Mouse (Mus musculus) gastrocnemius, adult 18-20 months (tissue): ENCODE results near the gene Kcnip4. TPM values are rescaled to one million over a fixed set of nuclear protein-coding genes. Genes with fewer than 3 reads are reported as not detected.

ENCODE experiments used
- DNase-seq: peaks from one replicate; pipeline ENCODE4 v3.0.0; 2021; ENCODE audit warnings: low spot score
- total RNA-seq, 2 experiments: library from RNA; stranded (reverse); gene quantifications; 2 replicates each; pipeline ENCODE4 v1.2.3; 2021

Kcnip4 gene
- total RNA-seq, 2 experiments from 2014 or later, result not detected

DNA sequence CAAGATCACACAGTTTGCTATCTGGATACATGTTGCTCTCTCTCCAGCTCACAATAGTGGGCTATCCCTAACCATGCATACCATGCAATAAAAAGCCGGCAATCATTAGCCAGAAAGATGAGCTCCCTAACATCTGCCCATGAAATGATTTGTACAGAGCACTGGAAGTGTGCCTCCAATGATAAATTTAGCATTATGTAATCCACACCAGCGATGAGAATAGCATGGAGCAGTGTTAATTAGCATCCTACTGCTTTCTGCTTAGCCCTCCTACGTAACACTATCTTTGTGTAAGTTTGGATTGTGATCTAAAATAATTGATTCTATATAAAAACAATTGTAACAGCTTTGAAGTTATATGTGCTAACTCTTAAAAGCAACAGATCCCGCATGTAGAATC lies 268.7 kb downstream of the Kcnip4 start:
- no peak for DNase-seq

DNA sequence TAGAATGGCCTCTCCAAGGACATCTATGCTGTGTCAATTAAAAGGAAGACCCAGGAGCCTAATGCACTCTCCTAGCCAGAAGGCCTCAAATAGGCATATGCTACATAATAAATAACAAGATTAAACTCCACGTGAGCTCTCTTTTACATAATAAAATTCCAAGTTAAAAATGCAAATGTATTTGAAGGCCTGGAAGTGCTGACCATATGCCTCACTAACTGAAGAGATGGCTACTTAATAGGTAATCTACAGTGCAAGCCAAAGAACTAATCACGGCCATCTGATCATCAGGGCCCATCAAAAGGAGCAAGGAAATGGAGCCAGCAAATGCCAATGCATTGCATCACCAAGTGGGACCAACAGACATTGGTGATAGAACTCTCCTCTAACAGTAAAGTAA lies 277.6 kb downstream of the Kcnip4 start:
- DNase-seq, result no peak

DNA sequence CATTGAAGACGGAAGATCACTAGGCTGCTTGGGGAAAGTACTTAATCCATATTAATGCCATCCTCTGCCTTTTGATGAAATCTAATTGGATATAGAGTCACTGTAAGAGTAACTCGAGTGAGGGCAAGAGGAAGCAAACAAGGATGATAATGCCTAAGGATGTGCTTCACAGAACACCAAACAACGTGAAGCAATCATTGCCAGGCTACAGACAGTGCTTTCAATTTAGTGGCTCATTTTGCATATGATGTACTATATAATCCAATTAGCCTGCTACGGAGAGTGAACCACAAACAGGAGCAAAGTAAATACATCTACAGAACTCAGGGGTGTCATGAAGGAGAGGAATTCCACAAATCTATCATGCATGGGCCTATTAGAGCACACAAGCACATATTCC lies 280.3 kb downstream of the Kcnip4 start:
- DNase-seq, result no peak

DNA sequence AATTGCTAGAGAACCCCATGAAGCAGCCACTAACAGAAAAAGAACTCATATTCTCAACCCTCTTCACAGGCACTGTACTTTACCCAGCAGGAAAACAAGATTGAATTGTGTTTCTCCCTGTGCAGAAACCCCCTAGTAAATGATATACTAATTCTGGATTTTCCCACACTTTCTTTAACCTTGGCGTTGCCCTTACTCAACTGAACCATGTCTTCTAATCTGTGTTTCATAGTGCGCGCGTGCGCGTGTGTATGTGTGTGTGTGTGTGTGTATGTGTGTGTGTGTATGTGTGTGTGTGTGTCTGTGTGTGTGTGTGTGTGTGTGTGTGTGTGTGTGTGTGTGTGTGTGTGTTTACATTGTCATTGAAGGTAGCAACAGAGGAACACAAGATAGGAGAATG lies 283.0 kb downstream of the Kcnip4 start:
- no peak for DNase-seq

DNA sequence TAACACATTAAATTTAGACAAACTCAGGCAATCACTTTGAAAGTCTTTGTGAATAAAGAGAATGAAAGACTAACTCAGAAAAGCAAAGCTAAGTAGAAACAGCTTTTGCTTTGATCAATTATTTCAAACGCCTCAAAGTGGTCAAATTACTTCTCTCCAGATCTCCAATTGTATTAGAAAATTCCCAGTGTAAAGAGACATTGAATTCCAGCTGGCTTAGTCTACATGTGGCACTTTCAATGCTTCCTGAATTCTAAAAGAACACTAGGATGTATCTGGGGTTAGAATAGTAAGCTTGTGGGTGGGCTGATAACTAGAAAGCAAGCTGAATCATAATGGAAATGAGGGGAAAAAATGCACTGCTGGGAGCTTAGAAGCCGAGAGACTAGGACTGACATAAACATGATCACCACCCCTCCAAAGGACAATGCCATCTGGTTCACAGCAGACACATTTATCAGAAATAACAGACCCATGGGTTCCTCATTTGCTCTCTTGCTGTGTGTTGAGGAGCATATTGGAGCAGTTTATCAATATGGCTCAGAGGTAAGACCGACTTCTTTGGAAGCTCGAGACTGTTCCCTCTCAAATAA lies 323.4 kb downstream of the Kcnip4 start:
- no peak for DNase-seq

DNA sequence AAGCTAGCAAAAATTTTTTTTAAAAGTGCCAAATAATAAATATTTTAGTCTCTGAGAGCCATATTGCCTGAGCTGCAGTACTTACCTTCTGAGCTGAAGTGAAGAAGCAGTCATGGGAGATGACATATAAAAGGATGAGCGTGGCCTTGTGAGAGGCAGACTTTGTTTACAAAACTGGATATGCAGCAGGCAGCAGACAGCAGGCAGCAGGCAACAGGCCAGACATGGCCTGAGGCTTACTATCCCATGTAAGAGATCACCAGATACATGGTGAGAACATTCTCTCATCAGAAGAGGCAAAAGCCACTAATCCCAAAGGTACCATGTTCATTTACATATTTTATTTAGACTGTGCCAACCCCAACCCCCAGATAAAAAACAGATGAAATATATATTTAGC lies 336.5 kb downstream of the Kcnip4 start:
- DNase-seq, result no peak

DNA sequence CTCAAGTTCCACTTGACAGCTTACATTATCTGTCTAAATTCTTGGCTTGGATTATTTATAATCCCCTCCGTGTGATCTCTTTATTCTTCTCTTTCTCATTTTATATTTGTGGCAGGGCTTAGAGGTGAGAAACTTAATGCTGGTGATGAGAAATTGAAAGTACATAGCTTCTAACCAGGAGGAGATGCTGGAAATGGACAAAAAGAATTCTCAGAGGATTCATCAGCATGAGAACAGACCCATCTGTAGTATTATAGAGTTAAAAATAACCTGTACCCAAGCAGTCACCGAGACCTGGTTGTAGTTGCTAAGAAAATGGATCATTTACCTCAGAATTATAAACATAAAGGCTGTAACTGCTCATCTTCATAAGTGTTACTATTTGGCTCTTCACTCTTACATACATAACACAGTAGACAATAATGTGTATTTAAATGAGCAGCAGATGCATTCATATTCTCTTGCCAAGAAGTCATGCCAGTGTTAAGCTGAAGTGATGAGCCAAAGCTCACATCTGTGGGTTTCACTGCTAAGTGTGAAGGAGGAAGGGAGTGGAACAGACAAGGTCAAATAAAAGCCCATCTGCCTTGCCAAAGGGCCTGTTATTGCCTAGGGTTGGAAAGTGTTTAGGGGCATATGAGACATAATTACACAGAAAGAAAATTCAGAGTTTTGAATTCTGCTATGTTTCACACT lies 374.4 kb downstream of the Kcnip4 start:
- no peak for DNase-seq

DNA sequence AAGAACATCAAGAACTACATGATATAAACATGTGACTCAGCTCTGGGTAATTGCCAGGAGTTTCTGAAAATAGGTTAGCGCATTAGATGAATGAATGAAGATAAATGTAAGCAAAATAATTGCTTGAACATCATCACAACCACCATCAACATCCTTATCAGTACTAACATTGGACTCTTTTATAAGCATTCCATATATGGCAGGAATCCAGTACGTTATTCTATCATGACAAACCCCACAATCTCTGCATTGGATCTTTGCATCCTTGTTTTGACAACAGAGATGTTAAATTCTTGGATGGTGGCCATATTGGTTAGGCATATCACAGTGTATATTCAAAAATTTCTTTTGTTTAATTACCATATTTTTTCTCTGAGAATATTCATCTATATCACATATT lies 375.0 kb downstream of the Kcnip4 start:
- no peak for DNase-seq

DNA sequence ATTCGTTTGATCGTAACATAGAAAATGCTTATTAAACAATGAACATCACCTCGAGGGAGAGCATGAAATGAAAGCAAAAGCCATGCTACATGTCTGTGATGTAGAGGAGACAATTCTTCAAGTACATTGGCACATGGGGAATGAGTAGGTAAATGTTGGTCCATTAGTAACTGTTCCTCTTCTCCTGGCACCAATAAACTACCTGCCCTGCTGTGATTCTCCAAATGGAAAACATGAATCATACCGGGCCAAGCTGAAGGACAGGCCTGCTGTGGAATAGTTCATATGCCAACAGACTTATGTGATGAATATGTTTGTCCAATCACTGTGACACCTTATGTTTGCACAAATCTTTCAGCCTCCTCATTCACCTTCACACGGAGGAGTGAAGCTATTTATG lies 429.3 kb downstream of the Kcnip4 start:
- DNase-seq, result no peak

DNA sequence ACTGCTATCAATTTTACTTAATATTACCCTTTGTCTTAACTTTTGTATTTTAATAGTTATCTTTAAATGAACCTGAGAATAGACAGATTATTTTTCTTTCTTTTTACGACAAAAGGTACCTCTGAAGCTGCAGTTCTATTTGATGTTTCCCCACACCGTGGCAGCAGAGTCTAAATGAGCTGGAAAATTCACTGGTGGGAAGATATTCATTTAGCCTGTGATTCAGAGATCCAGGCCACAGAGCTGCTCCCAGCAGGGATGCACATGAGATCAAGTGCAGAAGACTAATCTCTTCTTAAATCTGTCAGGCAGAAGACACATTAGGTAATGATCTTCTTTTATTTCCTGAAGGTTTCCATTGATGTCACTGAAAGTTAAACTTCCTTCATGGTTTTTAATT lies 429.8 kb downstream of the Kcnip4 start:
- no peak for DNase-seq

DNA sequence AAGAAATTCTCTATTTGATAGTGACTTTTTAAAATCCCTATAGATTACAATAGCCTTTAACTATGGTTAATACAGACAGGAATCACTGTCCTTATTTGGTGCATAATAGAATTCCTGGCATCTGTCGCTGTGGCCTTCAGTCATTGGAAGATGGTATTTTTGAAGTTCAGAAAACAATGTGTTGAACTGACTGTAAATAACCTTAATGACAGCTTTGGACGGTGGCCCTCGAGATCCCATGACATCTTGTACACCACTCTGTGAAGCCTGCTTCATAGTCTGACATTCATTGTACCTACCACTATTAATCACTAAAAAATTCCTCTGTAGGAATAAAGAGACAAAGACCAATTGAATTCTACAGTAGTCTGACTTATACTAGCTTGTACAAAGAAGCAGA lies 430.4 kb downstream of the Kcnip4 start:
- no peak for DNase-seq

DNA sequence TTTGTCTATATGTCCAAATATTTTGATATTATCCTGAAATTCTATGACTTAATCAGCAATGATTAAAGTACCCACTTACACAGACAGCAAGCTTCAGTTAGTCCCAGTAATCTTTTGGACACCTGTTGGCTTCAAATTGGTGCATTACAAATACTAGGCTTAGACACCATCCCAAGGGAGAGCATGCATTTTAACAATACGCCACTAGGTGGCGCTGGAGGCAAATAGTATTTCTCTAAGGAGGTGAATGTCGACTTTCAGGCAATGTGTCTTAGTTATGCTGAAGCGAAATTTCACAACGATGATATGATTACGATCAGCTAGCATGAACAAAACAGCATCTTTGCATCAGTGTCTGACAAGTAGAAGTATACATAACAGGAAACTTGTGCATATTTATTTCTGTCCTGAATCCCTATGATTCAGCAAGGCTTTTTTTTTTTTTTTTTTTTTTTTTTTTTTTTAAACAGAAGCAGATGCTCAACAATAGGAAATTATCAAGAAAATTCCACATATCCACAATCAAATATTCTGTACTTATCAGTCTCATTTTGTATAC lies 434.5 kb downstream of the Kcnip4 start:
- DNase-seq, result peak; percentile 49

DNA sequence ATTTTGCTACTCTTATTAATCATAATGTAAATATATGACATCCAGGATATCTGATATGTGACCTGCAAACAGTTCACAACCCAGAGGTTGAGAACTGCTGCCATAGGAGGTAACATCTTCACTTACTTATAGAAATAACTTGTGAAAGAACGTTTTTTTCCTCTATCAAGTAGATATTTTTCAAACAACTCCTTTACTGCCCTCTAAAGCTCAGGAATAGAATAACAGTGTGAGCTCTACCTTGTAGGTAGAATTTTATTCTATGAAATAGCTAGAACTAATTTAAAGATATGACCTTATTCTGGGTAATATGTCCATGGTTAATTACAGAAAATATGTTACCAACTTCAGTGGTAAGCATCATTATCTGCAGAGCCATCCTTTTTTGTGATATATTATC lies 459.1 kb downstream of the Kcnip4 start:
- no peak for DNase-seq

DNA sequence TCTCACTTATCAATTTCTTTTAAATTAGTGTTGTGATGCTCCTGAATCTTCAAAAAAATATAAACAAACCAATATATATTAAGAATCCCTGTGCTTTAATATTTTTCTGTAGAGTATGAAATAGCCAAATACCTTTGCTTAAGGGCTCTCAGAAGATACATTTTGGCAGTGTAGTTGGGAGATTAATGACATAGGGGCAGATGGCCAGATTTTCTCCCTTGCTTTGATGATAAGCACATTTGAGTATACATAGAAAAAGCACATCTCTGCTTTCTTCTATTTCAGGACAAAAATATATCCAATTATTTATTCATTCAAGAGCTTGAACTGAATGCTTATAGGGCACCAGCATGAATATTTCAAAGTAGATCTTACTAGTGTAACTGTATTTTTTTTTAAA lies 465.8 kb downstream of the Kcnip4 start:
- DNase-seq, result no peak

DNA sequence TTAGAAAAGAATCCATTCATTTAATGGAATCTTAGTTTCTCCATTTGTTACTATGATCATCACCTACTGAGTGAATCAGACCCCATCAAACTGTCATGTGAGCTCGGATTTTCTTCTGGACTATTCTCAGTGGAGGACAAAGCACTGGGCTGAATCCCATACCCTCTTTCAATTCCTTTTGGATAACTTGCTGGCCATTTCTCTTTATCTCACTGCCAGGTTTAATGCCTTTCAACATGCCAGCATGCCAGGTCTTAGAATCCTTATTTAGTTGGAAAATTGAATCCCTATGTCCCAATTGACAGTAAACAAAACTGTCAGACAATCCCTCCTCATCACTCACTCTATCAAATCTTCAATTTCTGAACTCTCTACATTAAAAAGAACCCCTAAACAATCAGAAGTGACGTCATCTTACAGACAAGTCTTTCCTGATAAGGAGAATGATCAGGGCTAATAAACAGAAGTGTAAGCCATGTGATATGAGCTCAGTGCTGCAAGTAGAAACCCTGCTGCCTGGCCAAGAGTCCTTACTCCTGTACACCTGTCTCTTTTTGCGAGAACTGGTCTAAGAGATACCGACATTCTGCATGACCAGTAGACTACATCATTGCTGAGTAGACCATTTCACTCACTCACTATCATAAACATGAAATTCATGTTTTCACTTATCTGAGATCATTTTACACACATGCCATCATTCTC lies 466.9 kb downstream of the Kcnip4 start:
- no peak for DNase-seq

DNA sequence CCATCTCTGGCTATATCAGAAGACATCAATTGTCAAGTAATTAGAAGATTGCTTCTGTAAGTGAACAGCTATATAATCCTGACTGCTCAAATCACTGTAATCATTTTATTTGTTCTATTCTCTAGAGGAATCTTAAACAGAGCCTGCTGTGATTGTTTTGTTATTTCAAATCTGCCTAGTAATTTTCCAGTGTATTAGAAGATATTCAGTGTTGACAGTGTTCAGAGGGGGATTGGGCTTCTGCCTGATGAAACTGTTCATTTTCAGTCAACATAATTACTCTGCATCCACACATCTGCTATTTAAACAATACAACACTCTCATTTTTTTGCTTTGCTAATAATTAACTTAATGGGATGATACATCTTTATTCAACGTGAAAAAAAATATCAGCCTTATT lies 476.7 kb downstream of the Kcnip4 start:
- no peak for DNase-seq

DNA sequence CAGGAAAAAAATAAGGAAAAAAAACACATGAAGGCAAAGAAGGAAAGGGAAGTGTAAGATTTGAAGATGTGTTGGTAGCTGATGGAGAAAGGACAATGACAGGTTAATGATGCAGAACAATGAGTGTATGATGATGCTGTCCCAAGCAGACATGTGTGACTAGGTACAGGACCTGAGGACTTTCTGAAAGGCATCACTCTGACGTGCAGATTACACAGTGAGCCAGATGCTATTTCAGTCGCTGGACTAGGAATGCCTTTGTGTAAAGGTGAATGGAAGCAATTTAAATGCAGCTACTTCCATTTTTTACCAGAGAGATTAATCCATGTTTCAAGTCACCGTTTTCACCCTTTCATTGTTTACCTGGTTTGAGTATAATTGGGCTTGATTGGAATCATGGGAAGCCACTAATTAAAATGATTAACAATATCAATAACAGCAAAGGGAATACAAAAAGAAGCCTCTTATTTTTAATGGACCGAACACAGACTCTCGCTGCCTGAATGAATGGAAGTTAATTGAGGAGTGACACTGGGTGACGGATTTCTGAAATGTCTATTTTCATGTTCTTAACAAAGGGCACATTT lies 483.4 kb downstream of the Kcnip4 start:
- DNase-seq, result no peak

DNA sequence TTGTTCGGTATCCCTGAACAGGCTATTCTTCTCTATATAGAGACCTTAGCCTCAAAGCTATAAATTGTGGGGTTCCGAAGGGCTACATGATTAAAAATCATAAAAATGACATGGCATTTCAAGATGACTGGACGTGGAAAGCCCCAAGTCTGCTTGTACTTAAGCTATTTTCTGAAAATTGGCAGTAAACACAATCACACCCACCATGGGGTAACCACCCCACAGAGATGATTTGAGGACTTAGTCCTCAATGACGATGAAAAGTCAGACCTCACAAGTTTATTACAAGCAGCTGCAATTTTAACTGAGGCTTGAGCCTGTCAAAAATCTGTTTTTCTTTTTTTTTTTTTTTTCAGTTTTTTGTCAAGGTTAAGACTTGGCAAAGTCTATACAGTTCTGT lies 527.3 kb downstream of the Kcnip4 start:
- no peak for DNase-seq

DNA sequence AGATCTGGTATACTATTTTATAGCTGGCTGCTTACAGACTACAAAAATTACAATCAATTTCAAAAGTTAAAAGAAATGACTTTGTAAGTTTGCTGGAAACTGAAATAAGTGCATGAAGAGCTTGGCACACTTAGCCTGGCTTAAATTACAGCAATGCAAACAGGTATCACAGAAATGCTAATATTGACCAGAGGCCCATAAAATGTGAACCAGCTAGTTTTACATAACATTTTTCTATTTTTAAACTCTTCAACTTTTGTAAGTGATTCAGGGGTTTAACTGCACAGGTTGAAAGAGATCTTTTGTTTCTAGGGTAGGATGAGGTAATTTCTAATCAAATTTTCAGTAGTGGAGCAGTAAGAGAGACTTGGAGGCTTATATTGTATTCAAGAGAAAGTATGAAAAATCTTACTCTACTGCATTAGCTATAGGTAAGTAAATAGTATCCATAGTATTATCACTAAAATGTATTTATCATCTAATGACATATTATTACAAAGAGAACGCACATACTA lies 535.5 kb downstream of the Kcnip4 start:
- DNase-seq, result no peak

DNA sequence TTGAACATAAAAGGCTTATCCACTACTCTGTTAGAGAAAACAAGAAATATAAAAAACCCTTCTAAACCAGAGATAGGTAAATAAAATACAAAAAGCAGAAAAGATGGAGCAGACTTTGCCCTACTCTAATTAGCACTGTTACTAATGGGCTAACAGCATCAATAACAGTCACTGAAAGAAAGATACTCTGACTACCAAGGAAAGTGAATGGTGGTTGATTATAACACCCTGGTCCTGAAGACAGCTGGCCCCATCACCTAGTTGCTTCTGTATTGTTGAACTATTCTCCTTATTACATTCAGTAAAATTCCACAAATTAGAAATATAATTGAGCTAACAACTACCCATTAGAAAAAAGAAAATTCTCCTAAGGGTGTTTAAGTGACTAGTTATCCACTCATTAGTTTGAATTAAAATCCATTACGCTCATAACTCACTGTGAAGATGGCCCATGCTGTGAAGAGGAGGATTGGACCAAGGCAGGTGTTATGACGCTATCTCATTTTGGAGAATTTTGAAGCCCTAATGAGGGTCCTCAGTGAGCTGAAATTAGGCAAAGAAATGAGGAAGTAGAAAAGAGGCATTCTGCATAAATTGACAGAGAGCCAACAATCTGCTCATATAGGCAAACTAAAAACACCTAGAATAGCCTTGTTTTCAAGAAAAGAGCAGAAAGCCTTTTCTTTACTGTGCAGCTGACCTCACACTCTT lies 582.2 kb downstream of the Kcnip4 start:
- no peak for DNase-seq

DNA sequence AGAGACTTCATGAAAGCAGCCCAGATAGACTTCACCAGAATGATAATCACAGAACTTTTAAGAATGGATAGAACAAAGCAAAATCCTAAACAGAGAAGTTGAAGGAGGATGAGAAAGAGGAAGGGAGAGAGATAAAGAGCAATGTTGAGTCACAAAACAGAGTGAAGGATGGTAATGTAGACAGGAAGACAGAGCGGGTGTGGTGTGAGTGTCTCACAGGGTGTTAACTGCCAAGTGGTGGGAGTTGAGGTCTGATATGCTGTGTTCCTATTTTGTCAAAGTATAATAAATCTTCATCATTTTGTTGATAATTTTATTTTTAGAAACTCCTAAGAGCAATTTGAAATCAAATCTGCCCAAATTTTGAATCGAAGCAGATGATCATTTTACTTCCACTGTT lies 592.8 kb downstream of the Kcnip4 start:
- no peak for DNase-seq

DNA sequence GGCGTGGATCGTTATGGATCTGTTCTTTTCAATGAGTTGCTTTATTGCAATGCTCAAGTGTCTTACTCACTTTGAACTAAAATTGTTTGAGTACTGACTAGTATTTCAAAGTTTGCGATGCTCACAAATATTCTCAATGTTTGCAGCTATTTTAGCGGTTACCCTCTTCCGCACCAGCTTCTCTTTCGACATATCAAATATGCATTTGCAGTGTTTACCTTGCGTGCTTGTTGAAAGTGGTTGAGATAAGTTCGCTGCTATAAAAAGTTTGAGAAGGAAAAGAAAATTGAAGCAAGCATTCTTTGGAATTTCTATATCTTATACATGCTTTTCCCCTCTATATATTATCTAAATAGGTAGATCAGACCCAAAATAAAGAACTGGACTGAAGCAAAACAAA lies 634.5 kb downstream of the Kcnip4 start:
- no peak for DNase-seq
